ENCODE assay signal across 8 mouse cellular contexts in genomic region chr14:47648218-47648617, GRCm38 (mm10). TPM values are rescaled to one million over a fixed set of nuclear protein-coding genes. Genes with fewer than 3 reads are reported as not detected.
DNase-seq lines count a peak whose midpoint lies in the region; ATAC-seq and TF ChIP-seq lines count a peak whose summit lies in the region.

Gene Ktn1, plus strand, starts transcription at chr14:47648448.

- DNase-seq in lung, postnatal 14 days: no peak
- DNase-seq in adrenal gland, postnatal 14 days: peak; percentile 11
- no peak for DNase-seq in forebrain, postnatal 0 days
- DNase-seq in hindbrain, embryonic 14.5 days (ENCODE audit: low spot score): no peak
- no peak for DNase-seq in cerebellum, adult 9-11 months
- no peak for DNase-seq in kidney, postnatal 4 days

- peaks cover 17% of the 10 kb centered on the region for H3K4me1 ChIP-seq in lung, embryonic 15.5 days
- H3K4me1 ChIP-seq in forebrain, postnatal 0 days (ENCODE audit: insufficient read depth): no peaks in the 10 kb centered on the region
- peaks cover 18% of the 10 kb centered on the region for H3K4me1 ChIP-seq in hindbrain, embryonic 14.5 days (replicated peaks; ENCODE audit: control insufficient read depth, insufficient read depth, low read length)
- H3K4me1 ChIP-seq in liver, embryonic 16.5 days (ENCODE audit: control insufficient read depth, low read depth, low read length): peaks cover 5% of the 10 kb centered on the region

- H3K4me2 ChIP-seq in lung, embryonic 15.5 days: peak within 1 kb of the TSS; percentile 76
- peak within 1 kb of the TSS; percentile 78 for H3K4me2 ChIP-seq in forebrain, postnatal 0 days (ENCODE audit: low read depth)
- H3K4me2 ChIP-seq in hindbrain, embryonic 14.5 days (replicated peaks): peak within 1 kb of the TSS; percentile 55
- H3K4me2 ChIP-seq in liver, embryonic 16.5 days (ENCODE audit: low read depth, low read length): peak within 1 kb of the TSS; percentile 87

- WGBS in lung, embryonic 15.5 days: 43% methylated on average over 5 of the region's 5 CpGs
- 41% methylated on average over 5 of the region's 5 CpGs for WGBS in forebrain, postnatal 0 days
- WGBS in hindbrain, embryonic 14.5 days: 56% methylated on average over 5 of the region's 5 CpGs
- 53% methylated on average over 5 of the region's 5 CpGs for WGBS in liver, embryonic 16.5 days (ENCODE audit: insufficient replicate concordance)

- peak within 1 kb of the TSS; percentile 99 for H3K27ac ChIP-seq in lung, embryonic 15.5 days
- peak within 1 kb of the TSS; percentile 83 for H3K27ac ChIP-seq in forebrain, postnatal 0 days (ENCODE audit: low read depth, low read length)
- peak within 1 kb of the TSS; percentile 86 for H3K27ac ChIP-seq in hindbrain, embryonic 14.5 days
- H3K27ac ChIP-seq in liver, embryonic 16.5 days (ENCODE audit: low read length): peak within 1 kb of the TSS; percentile 84

- TF ChIP-seq CTCF in forebrain, postnatal 0 days (IDR thresholded peaks at IDR 0.05; ENCODE audit: low read depth): no peak

- H3K36me3 ChIP-seq in lung, embryonic 15.5 days: no peaks in the 10 kb centered on the region
- H3K36me3 ChIP-seq in forebrain, postnatal 0 days (ENCODE audit: insufficient read depth): no peaks in the 10 kb centered on the region
- no peaks in the 10 kb centered on the region for H3K36me3 ChIP-seq in hindbrain, embryonic 14.5 days (replicated peaks; ENCODE audit: control insufficient read depth, insufficient read depth)
- H3K36me3 ChIP-seq in liver, embryonic 16.5 days (ENCODE audit: control insufficient read depth, insufficient read depth): no peaks in the 10 kb centered on the region

- peak within 1 kb of the TSS; percentile 100 for H3K4me3 ChIP-seq in lung, embryonic 15.5 days
- H3K4me3 ChIP-seq in forebrain, postnatal 0 days (ENCODE audit: low read depth, low read length): peak within 1 kb of the TSS; percentile 94
- H3K4me3 ChIP-seq in hindbrain, embryonic 14.5 days (replicated peaks; ENCODE audit: low read length): peak within 1 kb of the TSS; percentile 78
- H3K4me3 ChIP-seq in liver, embryonic 16.5 days (ENCODE audit: low read depth, low read length): peak within 1 kb of the TSS; percentile 74

- ATAC-seq in lung, embryonic 15.5 days (ENCODE audit: borderline replicate concordance, extremely low read depth, low FRiP score, low TSS enrichment): no peak
- ATAC-seq in forebrain, postnatal 0 days: no peak
- ATAC-seq in hindbrain, embryonic 14.5 days (ENCODE audit: low FRiP score): no peak
- ATAC-seq in liver, embryonic 16.5 days (ENCODE audit: low read depth): no peak

- no peaks in the 10 kb centered on the region for H3K27me3 ChIP-seq in lung, embryonic 15.5 days
- no peaks in the 10 kb centered on the region; the same call in 1 of the 2 replicates for H3K27me3 ChIP-seq in forebrain, postnatal 0 days (ENCODE audit: insufficient read depth, low read length)
- H3K27me3 ChIP-seq in hindbrain, embryonic 14.5 days (ENCODE audit: control insufficient read depth, insufficient read depth, low read length): no peaks in the 10 kb centered on the region
- peaks cover 3% of the 10 kb centered on the region; the same call in 1 of the 2 replicates for H3K27me3 ChIP-seq in liver, embryonic 16.5 days (ENCODE audit: control insufficient read depth, insufficient read depth, low read depth, low read length)

- peak within 1 kb of the TSS; percentile 95 for H3K9ac ChIP-seq in lung, embryonic 15.5 days
- H3K9ac ChIP-seq in forebrain, postnatal 0 days: peak within 1 kb of the TSS; percentile 98
- peak within 1 kb of the TSS; percentile 93 for H3K9ac ChIP-seq in hindbrain, embryonic 14.5 days
- H3K9ac ChIP-seq in liver, embryonic 16.5 days (ENCODE audit: low read depth, low read length): peak within 1 kb of the TSS; percentile 74

- H3K9me3 ChIP-seq in lung, embryonic 15.5 days: no peaks in the 10 kb centered on the region
- no peaks in the 10 kb centered on the region for H3K9me3 ChIP-seq in forebrain, postnatal 0 days (ENCODE audit: low read length)
- no peaks in the 10 kb centered on the region for H3K9me3 ChIP-seq in hindbrain, embryonic 14.5 days (ENCODE audit: control insufficient read depth, low read length)
- H3K9me3 ChIP-seq in liver, embryonic 16.5 days (replicated peaks; ENCODE audit: control insufficient read depth, low read length): no peaks in the 10 kb centered on the region

RNA-seq across cellular contexts. Expression of gene Ktn1, which starts in this region (rescaled TPM):
- polyA plus RNA-seq in lung, embryonic 15.5 days (2015; fragmentation: Nextera tagmentation; extraction: Ambion mirVana): 53.1 and 54.3 TPM in 2 replicates
- total RNA-seq in adrenal gland, postnatal 14 days (2021): 53.5 and 67.5 TPM in 2 replicates
- 67.6 and 79.9 TPM in 2 replicates for total RNA-seq in forebrain, postnatal 0 days (2014; rRNA removed)
- 44.0 and 55.3 TPM in 2 replicates for polyA plus RNA-seq in forebrain, postnatal 0 days (2015; fragmentation: Nextera tagmentation; extraction: Ambion mirVana)
- polyA plus RNA-seq in hindbrain, embryonic 14.5 days (2014; fragmentation: Nextera tagmentation; extraction: Ambion mirVana): 77.1 and 84.9 TPM in 2 replicates
- 10.0 and 10.4 TPM in 2 replicates for polyA plus RNA-seq in liver, embryonic 16.5 days (2015; fragmentation: Nextera tagmentation; extraction: Ambion mirVana)
